Mouse (Mus musculus) brain, embryonic 14.5 days (tissue): ENCODE measurements around the gene Psmc3ip. TPM values are rescaled to one million over a fixed set of nuclear protein-coding genes. Genes with fewer than 3 reads are reported as not detected.

ENCODE experiments used
- DNase-seq: peaks from one replicate; pipeline ENCODE4 v3.0.0-alpha.2; 2011; ENCODE audit warnings: low read depth
- CTCF ChIP-seq: fragments of 200-500 bp; IDR thresholded peaks from 2 replicates; pipeline ENCODE4 v1.5.1; 2012; ENCODE audit warnings: inconsistent platforms, mild to moderate bottlenecking, moderate library complexity, borderline replicate concordance; ENCODE audit not compliant: insufficient read depth, insufficient read length; ENCODE audit errors: extremely low read depth
- POLR2A ChIP-seq: fragments of 200-500 bp; IDR thresholded peaks from 2 replicates; pipeline ENCODE4 v1.6.1; 2012; ENCODE audit warnings: mild to moderate bottlenecking, inconsistent platforms, borderline replicate concordance; ENCODE audit not compliant: poor library complexity, insufficient read depth, insufficient read length, severe bottlenecking; ENCODE audit errors: extremely low read depth
- polyA plus RNA-seq: library from polyadenylated mRNA; depleted of rRNA; stranded (reverse); fragments of >200 nt; gene quantifications from 2 replicates; pipeline ENCODE4 v1.2.3, GENCODE M21; 2012; rRNA removed

Psmc3ip gene
- polyA plus RNA-seq, 1 experiment = 19.4 TPM

DNA sequence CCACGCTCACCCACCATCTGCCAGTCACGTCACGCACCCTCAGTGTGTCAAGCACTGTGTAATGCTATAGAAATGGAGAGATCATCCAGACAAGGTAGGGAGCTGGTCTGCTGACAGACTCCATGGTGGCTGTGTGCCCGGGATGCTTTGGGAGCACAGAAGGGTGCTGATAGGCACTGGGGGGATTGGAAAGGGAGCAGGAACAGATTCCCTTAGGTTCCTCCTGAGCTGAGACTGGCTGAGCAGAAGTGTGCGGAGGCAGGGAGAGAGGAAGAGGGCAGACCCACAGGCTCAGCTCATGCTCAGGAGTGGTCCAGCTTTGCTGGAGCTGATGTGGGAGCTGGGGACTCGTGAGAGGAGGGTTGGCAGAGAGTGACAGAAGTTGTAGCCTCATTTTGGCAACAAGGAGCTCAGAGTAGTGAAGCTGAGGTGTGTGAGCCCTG, 44.2 kb downstream of the Psmc3ip start:
- no peak for TF ChIP-seq CTCF
- TF ChIP-seq POLR2A = no peak
- DNase-seq = no peak

DNA sequence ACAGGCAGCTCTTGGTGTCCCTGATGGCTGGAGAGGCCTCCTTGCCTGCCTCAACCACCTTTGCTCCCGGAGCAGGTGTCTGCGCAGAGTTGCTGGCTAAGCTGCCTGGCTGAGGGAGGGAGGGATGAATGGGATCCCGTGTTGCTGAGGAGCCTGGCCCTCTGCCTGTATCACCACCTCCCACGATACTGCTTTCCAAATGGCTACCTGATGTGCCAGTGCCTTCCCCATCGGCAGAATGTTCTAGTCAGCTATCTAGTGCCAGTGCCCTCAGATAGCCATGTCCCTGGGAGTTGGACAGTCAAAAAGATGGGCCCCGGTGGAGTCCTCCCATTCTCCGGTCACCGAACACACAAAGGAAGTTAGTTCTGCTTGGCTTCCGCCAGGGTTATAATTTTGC, 44.9 kb downstream of the Psmc3ip start:
- DNase-seq = no peak
- TF ChIP-seq CTCF (no peak), POLR2A (no peak)

- no peak for DNase-seq
- no peak for TF ChIP-seq POLR2A
- TF ChIP-seq CTCF = no peak
Observed at GRCm38 (mm10) chr11:101047502-101047901, 47.7 kb downstream of the Psmc3ip start.

- DNase-seq = no peak
- TF ChIP-seq POLR2A (no peak), CTCF (no peak)
Observed at GRCm38 (mm10) chr11:101046440-101046839, 48.8 kb downstream of the Psmc3ip start.

- no peak for TF ChIP-seq CTCF
- no peak for TF ChIP-seq POLR2A
- no peak for DNase-seq
Observed at GRCm38 (mm10) chr11:101045826-101046225, 49.4 kb downstream of the Psmc3ip start.

Other genes starting within 250 kb of the Psmc3ip start
- gene Stat5b, start 244.7 kb downstream of the Psmc3ip start, polyA plus RNA-seq = 16.4 and 21.5 TPM in 2 replicates
- gene Stat5a, start 236.1 kb downstream of the Psmc3ip start, polyA plus RNA-seq = 1.4 and 2.1 TPM in 2 replicates
- gene Stat3, start 155.9 kb downstream of the Psmc3ip start, polyA plus RNA-seq = 29.1 and 36.9 TPM in 2 replicates
- gene Cavin1, start 124.5 kb downstream of the Psmc3ip start, polyA plus RNA-seq = 10.5 and 24.4 TPM in 2 replicates
- gene Atp6v0a1, start 86.0 kb downstream of the Psmc3ip start, polyA plus RNA-seq = 144 and 197 TPM in 2 replicates
- gene Naglu, start 25.4 kb downstream of the Psmc3ip start, polyA plus RNA-seq = 11.9 and 12.5 TPM in 2 replicates
- 0.50 and 0.78 TPM in 2 replicates for gene Hsd17b1, start 17.0 kb downstream of the Psmc3ip start, polyA plus RNA-seq
- gene Coasy, start 12.9 kb downstream of the Psmc3ip start, polyA plus RNA-seq = 49.1 and 77.5 TPM in 2 replicates
- 57.7 and 78.3 TPM in 2 replicates for gene Mlx, start 8.2 kb downstream of the Psmc3ip start, polyA plus RNA-seq
- gene Retreg3, start 24.5 kb upstream of the Psmc3ip start, polyA plus RNA-seq = 79.0 and 82.7 TPM in 2 replicates
- 15.5 and 35.5 TPM in 2 replicates for gene Tubg1, start 24.5 kb upstream of the Psmc3ip start, polyA plus RNA-seq
- gene Tubg2, start 60.5 kb upstream of the Psmc3ip start, polyA plus RNA-seq = 25.3 and 30.7 TPM in 2 replicates
- 2.7 and 6.9 TPM in 2 replicates for gene Cntnap1, start 75.1 kb upstream of the Psmc3ip start, polyA plus RNA-seq
- 9.5 and 12.0 TPM in 2 replicates for gene Plekhh3, start 75.9 kb upstream of the Psmc3ip start, polyA plus RNA-seq
- gene Ccr10, start 80.0 kb upstream of the Psmc3ip start, polyA plus RNA-seq = 0.19 and 0.20 TPM in 2 replicates
- 27.2 and 29.3 TPM in 2 replicates for gene Ezh1, start 131.0 kb upstream of the Psmc3ip start, polyA plus RNA-seq
- 67.7 and 79.6 TPM in 2 replicates for gene Ramp2, start 150.6 kb upstream of the Psmc3ip start, polyA plus RNA-seq
- gene Vps25, start 158.3 kb upstream of the Psmc3ip start, polyA plus RNA-seq = 55.2 and 69.3 TPM in 2 replicates
- 4.0 and 5.3 TPM in 2 replicates for gene Wnk4, start 165.1 kb upstream of the Psmc3ip start, polyA plus RNA-seq
- 0.53 and 0.79 TPM in 2 replicates for gene Cntd1, start 183.6 kb upstream of the Psmc3ip start, polyA plus RNA-seq
- 158 and 159 TPM in 2 replicates for gene Coa3, start 183.7 kb upstream of the Psmc3ip start, polyA plus RNA-seq
- 102 and 107 TPM in 2 replicates for gene Becn1, start 206.8 kb upstream of the Psmc3ip start, polyA plus RNA-seq
- 126 and 149 TPM in 2 replicates for gene Psme3, start 220.8 kb upstream of the Psmc3ip start, polyA plus RNA-seq
- 10.1 and 11.5 TPM in 2 replicates for gene Aoc2, start 229.6 kb upstream of the Psmc3ip start, polyA plus RNA-seq
- gene Aoc3, start 235.2 kb upstream of the Psmc3ip start, polyA plus RNA-seq = 0.30 and 0.49 TPM in 2 replicates